8 mouse cellular contexts compared by ENCODE assay signal in genomic region chr4:141059616-141060425, GRCm38 (mm10). TPM values are rescaled to one million over a fixed set of nuclear protein-coding genes. Genes with fewer than 3 reads are reported as not detected.
DNase-seq lines count a peak whose midpoint lies in the region; ATAC-seq and TF ChIP-seq lines count a peak whose summit lies in the region.

No protein-coding gene starts in this region.

- ATAC-seq in forebrain, embryonic 15.5 days (replicated peaks): peak; percentile 4; the same call in 1 of the 2 replicates
- ATAC-seq in lung, postnatal 0 days: peak; percentile 47

- H3K4me3 ChIP-seq in kidney, adult 2 months (ENCODE audit: insufficient read depth, low read depth, low read length): peak overlapping the region; percentile 68
- H3K4me3 ChIP-seq in forebrain, embryonic 15.5 days: peak overlapping the region; percentile 63
- H3K4me3 ChIP-seq in lung, postnatal 0 days (ENCODE audit: low read depth, low read length): peak overlapping the region; percentile 57

- WGBS in kidney, adult 2 months: 2% methylated on average over 32 of the region's 32 CpGs
- 2% methylated on average over 29 of the region's 32 CpGs for WGBS in forebrain, embryonic 15.5 days
- WGBS in lung, postnatal 0 days: 2% methylated on average over 32 of the region's 32 CpGs

- H3K9ac ChIP-seq in forebrain, embryonic 15.5 days (replicated peaks): peak overlapping the region; percentile 77
- peak overlapping the region; percentile 54 for H3K9ac ChIP-seq in lung, postnatal 0 days (replicated peaks; ENCODE audit: low read depth)

- peak overlapping the region; percentile 68 for H3K4me2 ChIP-seq in forebrain, embryonic 15.5 days (replicated peaks)
- H3K4me2 ChIP-seq in lung, postnatal 0 days (replicated peaks; ENCODE audit: low read depth, low read length): peak overlapping the region; percentile 90

- no peak for TF ChIP-seq EP300 in lung, postnatal 0 days (IDR thresholded peaks at IDR 0.05)

- no peak for TF ChIP-seq CTCF in kidney, adult 2 months (conservative IDR thresholded peaks at IDR 0.05; ENCODE audit: insufficient read depth, insufficient read length, low read depth, low read length)
- TF ChIP-seq CTCF in lung, postnatal 0 days (IDR thresholded peaks at IDR 0.05): no peak

- H3K27ac ChIP-seq in kidney, adult 2 months (ENCODE audit: insufficient read depth, low read depth, low read length): peak overlapping the region; percentile 30
- H3K27ac ChIP-seq in forebrain, embryonic 15.5 days (replicated peaks): peak overlapping the region; percentile 95
- peak overlapping the region; percentile 88 for H3K27ac ChIP-seq in lung, postnatal 0 days (ENCODE audit: low read length)

- no peaks in the 10 kb centered on the region; the same call in 1 of the 2 replicates for H3K4me1 ChIP-seq in kidney, adult 2 months (ENCODE audit: control insufficient read depth, insufficient read depth, low read length)
- peaks cover 16% of the 10 kb centered on the region for H3K4me1 ChIP-seq in forebrain, embryonic 15.5 days
- peaks cover 3% of the 10 kb centered on the region; the same call in 1 of the 2 replicates for H3K4me1 ChIP-seq in lung, postnatal 0 days (ENCODE audit: insufficient read depth, low read depth, low read length)

- no peak for TF ChIP-seq POLR2A in kidney, adult 2 months (IDR thresholded peaks at IDR 0.05; ENCODE audit: low read depth, low read length)

- no peaks in the 10 kb centered on the region for H3K36me3 ChIP-seq in kidney, adult 2 months (ENCODE audit: control insufficient read depth, insufficient read depth, low read length)
- H3K36me3 ChIP-seq in forebrain, embryonic 15.5 days: no peaks in the 10 kb centered on the region
- no peaks in the 10 kb centered on the region for H3K36me3 ChIP-seq in lung, postnatal 0 days (ENCODE audit: insufficient read depth, low read length)

- no peaks in the 10 kb centered on the region for H3K9me3 ChIP-seq in forebrain, embryonic 15.5 days
- H3K9me3 ChIP-seq in lung, postnatal 0 days (ENCODE audit: low read length): no peaks in the 10 kb centered on the region

- H3K27me3 ChIP-seq in kidney, adult 2 months (replicated peaks; ENCODE audit: control insufficient read depth, insufficient read depth, low read length): no peaks in the 10 kb centered on the region
- H3K27me3 ChIP-seq in forebrain, embryonic 15.5 days: no peaks in the 10 kb centered on the region
- no peaks in the 10 kb centered on the region for H3K27me3 ChIP-seq in lung, postnatal 0 days (replicated peaks; ENCODE audit: insufficient read depth, low read length)

- DNase-seq in kidney, adult 2 months: no peak
- DNase-seq in kidney, adult 8-10 months: no peak
- DNase-seq in R1 (ENCODE audit: low read depth, low spot score): peak; percentile 69
- no peak for DNase-seq in lung, postnatal 0 days (ENCODE audit: low spot score)
- no peak for DNase-seq in right cerebral cortex, postnatal 4 days
- no peak for DNase-seq in thymus, postnatal 4 days
- DNase-seq in spleen, postnatal 36 days (ENCODE audit: low spot score in 2 of 2): no peak

RNA-seq across cellular contexts. Expression of gene Crocc, which starts 0.5 kb away (rescaled TPM):
- polyA plus RNA-seq in kidney, adult 2 months (2012; rRNA removed): 34.7 and 41.8 TPM in 2 replicates
- 8.3 and 10.2 TPM in 2 replicates for polyA plus RNA-seq in forebrain, embryonic 15.5 days (2015; fragmentation: Nextera tagmentation; extraction: Ambion mirVana)
- 2.3 and 2.9 TPM in 2 replicates for polyA plus RNA-seq in lung, postnatal 0 days (2015; fragmentation: Nextera tagmentation; extraction: Ambion mirVana)

RNA-seq across cellular contexts. Expression of gene Necap2, which starts 18.3 kb away (rescaled TPM):
- polyA plus RNA-seq in kidney, adult 2 months (2012; rRNA removed): 60.3 and 64.9 TPM in 2 replicates
- 50.5 and 55.8 TPM in 2 replicates for polyA plus RNA-seq in forebrain, embryonic 15.5 days (2015; fragmentation: Nextera tagmentation; extraction: Ambion mirVana)
- 102 and 110 TPM in 2 replicates for polyA plus RNA-seq in lung, postnatal 0 days (2015; fragmentation: Nextera tagmentation; extraction: Ambion mirVana)

RNA-seq across cellular contexts. Expression of gene Spata21, which starts 28.3 kb away (rescaled TPM):
- 0.03 and 0.26 TPM in 2 replicates for polyA plus RNA-seq in kidney, adult 2 months (2012; rRNA removed)
- 0.53 TPM in 1 of 2 replicates, not detected in the other for polyA plus RNA-seq in forebrain, embryonic 15.5 days (2015; fragmentation: Nextera tagmentation; extraction: Ambion mirVana)
- 0.13 and 0.27 TPM in 2 replicates for polyA plus RNA-seq in lung, postnatal 0 days (2015; fragmentation: Nextera tagmentation; extraction: Ambion mirVana)

RNA-seq across cellular contexts. Expression of gene Mfap2, which starts 49.6 kb away (rescaled TPM):
- polyA plus RNA-seq in kidney, adult 2 months (2012; rRNA removed): 14.9 and 18.0 TPM in 2 replicates
- 215 and 229 TPM in 2 replicates for polyA plus RNA-seq in forebrain, embryonic 15.5 days (2015; fragmentation: Nextera tagmentation; extraction: Ambion mirVana)
- polyA plus RNA-seq in lung, postnatal 0 days (2015; fragmentation: Nextera tagmentation; extraction: Ambion mirVana): 398 and 422 TPM in 2 replicates

Comparison
In these comparisons a context has a peak if more than half of its experiments do, and no peak if none do; other contexts are left out.
1. H3K27ac ChIP-seq: peak in every context shown above with its lines; median percentile 95 in forebrain, embryonic 15.5 days; 88 in lung, postnatal 0 days; 30 in kidney, adult 2 months.